Mouse (Mus musculus) limb, embryonic 15.5 days (tissue): Measurements from ENCODE around the gene Hbb-bt. TPM values are rescaled to one million over a fixed set of nuclear protein-coding genes. Genes with fewer than 3 reads are reported as not detected.
"Not testable (repeated sequence)": the region's sequence is repeated elsewhere in the genome, so short reads cannot be mapped to it uniquely, and the experiment has no call there.

Experiments
- ATAC-seq: fragments of 200-750 bp; cut with Nextera tagmentation; 2 replicates; pipeline ENCODE4 v1.8.0; 2017; ENCODE audit warnings: low read depth, moderate TSS enrichment; ENCODE audit not compliant: insufficient number of reproducible peaks, low FRiP score, low TSS enrichment
- H3K27ac ChIP-seq: fragments of 300-500 bp; sonication (generic); 2 replicates; pipeline ENCODE4 v1.5.1; 2015; ENCODE audit warnings: moderate library complexity, mild to moderate bottlenecking, inconsistent platforms
- H3K27me3 ChIP-seq: fragments of 300-500 bp; sonication (generic); 2 replicates; pipeline ENCODE4 v1.6.1; 2015; ENCODE audit warnings: inconsistent platforms
- H3K36me3 ChIP-seq: fragments of 300-500 bp; sonication (generic); 2 replicates; pipeline ENCODE4 v1.6.1; 2015; ENCODE audit warnings: inconsistent platforms
- H3K4me1 ChIP-seq: fragments of 300-500 bp; sonication (generic); 2 replicates; pipeline ENCODE4 v1.6.1; 2015; ENCODE audit warnings: inconsistent platforms
- H3K4me2 ChIP-seq: fragments of 300-500 bp; sonication (generic); 2 replicates; pipeline ENCODE4 v1.6.1; 2015; ENCODE audit warnings: mild to moderate bottlenecking, inconsistent platforms
- H3K4me3 ChIP-seq: fragments of 300-500 bp; sonication (generic); 2 replicates; pipeline ENCODE4 v1.5.1; 2015; ENCODE audit warnings: mild to moderate bottlenecking, inconsistent platforms
- H3K9ac ChIP-seq: fragments of 300-500 bp; sonication (generic); 2 replicates; pipeline ENCODE4 v1.6.1; 2015; ENCODE audit warnings: inconsistent platforms
- H3K9me3 ChIP-seq: fragments of 300-500 bp; sonication (generic); 2 replicates; pipeline ENCODE4 v1.6.1; 2016; ENCODE audit warnings: inconsistent platforms
- WGBS: fragments of 180-500 bp; shearing (Covaris S2); methylation state at CpG from one replicate; pipeline ENCODE4 v1.1.7; 2015; 5-methylcytosine and 5-hydroxymethylcytosine counted together
- polyA plus RNA-seq: library from polyadenylated mRNA; unstranded; fragments of >200 nt; fragmentation: Nextera tagmentation; extraction: Ambion mirVana; gene quantifications from 2 replicates; pipeline ENCODE4 v1.2.1, GENCODE M21; 2015

Hbb-bt gene
- polyA plus RNA-seq, 1 experiment from 2014 or later, result 3,951 TPM

GRCm38 (mm10) chr7:103792669-103793388, 21.0 kb downstream of the Hbb-bt start:
- WGBS, result 24% methylated on average over 4 of the region's 4 CpGs
- Histone ChIP-seq H3K9ac (no peak overlapping the region), H3K4me3 (no peak overlapping the region), H3K4me2 (no peak overlapping the region), H3K27me3 (no peaks in the 10 kb centered on the region), H3K27ac (no peak overlapping the region), H3K36me3 (no peaks in the 10 kb centered on the region), H3K9me3 (no peaks in the 10 kb centered on the region), H3K4me1 (no peaks in the 10 kb centered on the region)
- ATAC-seq, result no peak

GRCm38 (mm10) chr7:103791721-103792120, 22.1 kb downstream of the Hbb-bt start, which contains the start of gene Olfr67:
TSS of gene Olfr67 (minus strand) at chr7:103791821.
- ATAC-seq, result no peak
- no peaks in the 10 kb centered on the region for H3K36me3 ChIP-seq
- H3K4me1 ChIP-seq, result no peaks in the 10 kb centered on the region
- no peaks in the 10 kb centered on the region for H3K27me3 ChIP-seq
- H3K4me2 ChIP-seq, result no peak within 1 kb of the TSS
- H3K9me3 ChIP-seq, result no peaks in the 10 kb centered on the region
- 72% methylated on average over 3 of the region's 3 CpGs for WGBS
- no peak within 1 kb of the TSS for H3K4me3 ChIP-seq
- H3K27ac ChIP-seq, result no peak within 1 kb of the TSS
- no peak within 1 kb of the TSS for H3K9ac ChIP-seq

- no peaks in the 10 kb centered on the region for H3K27me3 ChIP-seq
Measured at GRCm38 (mm10) chr7:103779598-103779997, 34.2 kb downstream of the Hbb-bt start, which contains the start of gene Olfr68. TSS of gene Olfr68 (minus strand) at chr7:103779698.

GRCm38 (mm10) chr7:103777652-103778051, 36.1 kb downstream of the Hbb-bt start:
- WGBS, result 87% methylated on average over 4 of the region's 4 CpGs
- H3K27me3 ChIP-seq, H3K4me3 ChIP-seq, H3K9me3 ChIP-seq, H3K4me2 ChIP-seq, H3K27ac ChIP-seq, H3K36me3 ChIP-seq, H3K9ac ChIP-seq, ATAC-seq, H3K4me1 ChIP-seq: not testable (repeated sequence)

More at GRCm38 (mm10) chr7:103779598-103779997, 34.2 kb downstream of the Hbb-bt start, which contains the start of gene Olfr68:
- Histone ChIP-seq H3K4me3 (no peak within 1 kb of the TSS), H3K4me1 (no peaks in the 10 kb centered on the region), H3K9me3 (no peaks in the 10 kb centered on the region), H3K27ac (no peak within 1 kb of the TSS), H3K9ac (no peak within 1 kb of the TSS), H3K36me3 (no peaks in the 10 kb centered on the region), H3K4me2 (no peak within 1 kb of the TSS)
- no peak for ATAC-seq
- WGBS, result 73% methylated on average over 3 of the region's 3 CpGs

GRCm38 (mm10) chr7:103771494-103771893, 42.3 kb downstream of the Hbb-bt start, which contains the start of gene Olfr69:
TSS of gene Olfr69 (minus strand) at chr7:103771594.
- Histone ChIP-seq H3K9ac (no peak within 1 kb of the TSS), H3K27me3 (no peaks in the 10 kb centered on the region), H3K9me3 (no peaks in the 10 kb centered on the region), H3K4me2 (no peak within 1 kb of the TSS), H3K36me3 (no peaks in the 10 kb centered on the region), H3K4me3 (no peak within 1 kb of the TSS), H3K4me1 (no peaks in the 10 kb centered on the region), H3K27ac (no peak within 1 kb of the TSS)
- ATAC-seq, result no peak
- 70% methylated on average over 2 of the region's 2 CpGs for WGBS

- not testable (repeated sequence) for H3K4me2 ChIP-seq
- 91% methylated on average over 6 of the region's 6 CpGs for WGBS
Measured at GRCm38 (mm10) chr7:103767687-103768086, 46.1 kb downstream of the Hbb-bt start.

More at GRCm38 (mm10) chr7:103767687-103768086, 46.1 kb downstream of the Hbb-bt start:
- not testable (repeated sequence) for H3K36me3 ChIP-seq, H3K27me3 ChIP-seq, H3K4me1 ChIP-seq, H3K27ac ChIP-seq, H3K4me3 ChIP-seq, H3K9ac ChIP-seq, ATAC-seq, H3K9me3 ChIP-seq

Other genes with a start within 250 kb of the Hbb-bt start
- gene Olfr616, start 244.9 kb downstream of the Hbb-bt start, polyA plus RNA-seq, result not detected in 2 replicates
- gene Olfr617, start 240.9 kb downstream of the Hbb-bt start, polyA plus RNA-seq, result not detected in 2 replicates
- 0.04 TPM in 1 of 2 replicates, not detected in the other for gene Olfr618, start 223.9 kb downstream of the Hbb-bt start, polyA plus RNA-seq
- gene Olfr619, start 213.4 kb downstream of the Hbb-bt start, polyA plus RNA-seq, result not detected in 2 replicates
- gene Olfr620, start 201.5 kb downstream of the Hbb-bt start, polyA plus RNA-seq, result not detected in 2 replicates
- gene Olfr622, start 171.3 kb downstream of the Hbb-bt start, polyA plus RNA-seq, result not detected in 2 replicates
- gene Olfr623, start 150.3 kb downstream of the Hbb-bt start, polyA plus RNA-seq, result not detected in 2 replicates
- gene Olfr624, start 142.8 kb downstream of the Hbb-bt start, polyA plus RNA-seq, result 0.02 and 0.03 TPM in 2 replicates
- gene Olfr625-ps1, start 131.3 kb downstream of the Hbb-bt start, polyA plus RNA-seq, result not detected in 2 replicates
- not detected in 2 replicates for gene Olfr243, start 99.3 kb downstream of the Hbb-bt start, polyA plus RNA-seq
- gene Olfr628, start 83.6 kb downstream of the Hbb-bt start, polyA plus RNA-seq, result not detected in 2 replicates
- gene Olfr629, start 69.1 kb downstream of the Hbb-bt start, polyA plus RNA-seq, result not detected in 2 replicates
- gene Olfr630, start 56.7 kb downstream of the Hbb-bt start, polyA plus RNA-seq, result not detected in 2 replicates
- gene Olfr69, start 42.4 kb downstream of the Hbb-bt start, polyA plus RNA-seq, result not detected in 2 replicates
- gene Olfr68, start 34.3 kb downstream of the Hbb-bt start, polyA plus RNA-seq, result not detected in 2 replicates
- not detected in 2 replicates for gene Olfr67, start 22.2 kb downstream of the Hbb-bt start, polyA plus RNA-seq
- 10,346 and 10,923 TPM in 2 replicates for gene Hbb-bs, start 14.1 kb upstream of the Hbb-bt start, polyA plus RNA-seq
- gene Hbb-bh2, start 26.5 kb upstream of the Hbb-bt start, polyA plus RNA-seq, result not detected in 2 replicates
- gene Hbb-bh1, start 29.2 kb upstream of the Hbb-bt start, polyA plus RNA-seq, result 3.2 and 5.3 TPM in 2 replicates
- 236 and 533 TPM in 2 replicates for gene Hbb-y, start 39.2 kb upstream of the Hbb-bt start, polyA plus RNA-seq
- not detected in 2 replicates for gene Olfr66, start 72.3 kb upstream of the Hbb-bt start, polyA plus RNA-seq
- not detected in 2 replicates for gene Olfr64, start 80.5 kb upstream of the Hbb-bt start, polyA plus RNA-seq
- gene Olfr65, start 89.5 kb upstream of the Hbb-bt start, polyA plus RNA-seq, result not detected in 2 replicates
- gene Olfr631, start 114.8 kb upstream of the Hbb-bt start, polyA plus RNA-seq, result not detected in 2 replicates
- not detected in 2 replicates for gene Olfr632, start 120.4 kb upstream of the Hbb-bt start, polyA plus RNA-seq
- not detected in 2 replicates for gene Olfr633, start 130.4 kb upstream of the Hbb-bt start, polyA plus RNA-seq
- not detected in 2 replicates for gene Olfr635, start 157.2 kb upstream of the Hbb-bt start, polyA plus RNA-seq
- gene Olfr638, start 184.8 kb upstream of the Hbb-bt start, polyA plus RNA-seq, result not detected in 2 replicates
- gene Olfr639, start 203.3 kb upstream of the Hbb-bt start, polyA plus RNA-seq, result not detected in 2 replicates
- not detected in 2 replicates for gene Olfr640, start 211.6 kb upstream of the Hbb-bt start, polyA plus RNA-seq
- not detected in 2 replicates for gene Olfr641, start 221.4 kb upstream of the Hbb-bt start, polyA plus RNA-seq
- not detected in 2 replicates for gene Olfr642, start 238.7 kb upstream of the Hbb-bt start, polyA plus RNA-seq
- not detected in 2 replicates for gene 4930516K23Rik, start 247.4 kb upstream of the Hbb-bt start, polyA plus RNA-seq